Mouse (Mus musculus) kidney, postnatal 4 days (tissue): ENCODE data around the gene Cdk2ap2.
A peak's percentile ranks its signal among the peaks of the same experiment; 100 is the strongest.

Experiments
- DNase-seq, 2 experiments: peaks; one replicate each; pipeline ENCODE4 v3.0.0; 2021; ENCODE audit warnings: mixed read lengths in 2 of 2

Gene Cdk2ap2

DNA sequence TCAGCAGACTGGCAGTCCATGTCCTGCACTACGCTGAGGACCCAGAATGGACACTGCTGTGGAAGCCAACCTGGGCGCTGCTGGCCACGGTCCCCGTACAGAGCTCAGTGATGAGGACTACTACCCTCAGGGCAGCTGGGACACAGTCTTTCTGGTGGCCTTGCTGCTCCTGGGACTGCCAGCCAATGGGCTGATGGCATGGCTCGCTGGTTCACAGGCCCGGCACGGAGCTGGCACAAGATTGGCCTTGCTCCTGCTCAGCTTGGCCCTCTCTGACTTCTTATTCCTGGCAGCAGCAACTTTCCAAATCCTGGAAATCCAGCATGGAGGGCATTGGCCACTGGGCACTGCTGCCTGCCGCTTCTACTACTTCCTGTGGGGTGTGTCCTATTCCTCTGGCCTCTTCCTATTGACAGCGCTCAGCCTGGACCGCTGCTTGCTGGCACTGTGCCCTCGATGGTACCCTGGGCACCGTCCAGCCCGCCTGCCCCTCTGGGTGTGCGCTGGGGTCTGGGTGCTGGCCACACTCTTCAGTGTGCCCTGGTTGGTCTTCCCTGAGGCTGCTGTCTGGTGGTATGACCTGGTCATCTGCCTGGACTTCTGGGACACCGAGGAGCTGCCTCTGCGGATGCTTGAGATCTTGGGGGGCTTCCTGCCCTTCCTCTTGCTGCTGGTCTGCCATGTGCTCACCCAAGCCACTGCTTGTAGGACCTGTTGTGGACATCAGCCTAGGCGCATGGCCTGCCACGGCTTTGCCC is 45.6 kb downstream of the Cdk2ap2 start:
- no peak for DNase-seq

DNA sequence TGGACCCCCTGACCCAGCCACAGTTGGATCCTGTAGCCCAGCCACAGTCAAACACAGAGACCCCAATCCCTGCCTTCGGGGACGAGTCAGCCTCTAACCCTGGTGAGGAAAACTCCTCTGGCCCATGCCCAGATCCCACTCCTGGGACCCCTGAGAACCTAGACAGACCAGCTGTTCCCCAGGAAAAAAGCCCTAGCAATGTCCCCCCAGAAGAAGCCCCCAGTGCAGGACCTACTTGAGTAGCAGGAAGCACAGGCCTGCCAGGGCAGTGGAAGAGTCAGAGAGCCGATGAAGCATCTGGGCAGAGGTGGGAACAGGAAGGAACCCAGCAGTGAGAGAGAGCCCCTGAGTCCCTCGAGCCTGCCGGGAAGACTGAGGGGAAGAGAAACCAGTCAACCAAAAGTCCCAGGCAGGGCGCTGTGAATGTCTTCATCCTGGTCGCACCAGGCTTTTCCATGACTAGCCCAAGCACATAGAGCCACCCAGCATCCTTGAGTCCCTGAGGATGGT is 46.8 kb downstream of the Cdk2ap2 start, which contains the start of gene Cabp4:
Gene Cabp4, minus strand, starts transcription at position 275 of the 510 bp plus-strand sequence.
- no peak for DNase-seq

DNA sequence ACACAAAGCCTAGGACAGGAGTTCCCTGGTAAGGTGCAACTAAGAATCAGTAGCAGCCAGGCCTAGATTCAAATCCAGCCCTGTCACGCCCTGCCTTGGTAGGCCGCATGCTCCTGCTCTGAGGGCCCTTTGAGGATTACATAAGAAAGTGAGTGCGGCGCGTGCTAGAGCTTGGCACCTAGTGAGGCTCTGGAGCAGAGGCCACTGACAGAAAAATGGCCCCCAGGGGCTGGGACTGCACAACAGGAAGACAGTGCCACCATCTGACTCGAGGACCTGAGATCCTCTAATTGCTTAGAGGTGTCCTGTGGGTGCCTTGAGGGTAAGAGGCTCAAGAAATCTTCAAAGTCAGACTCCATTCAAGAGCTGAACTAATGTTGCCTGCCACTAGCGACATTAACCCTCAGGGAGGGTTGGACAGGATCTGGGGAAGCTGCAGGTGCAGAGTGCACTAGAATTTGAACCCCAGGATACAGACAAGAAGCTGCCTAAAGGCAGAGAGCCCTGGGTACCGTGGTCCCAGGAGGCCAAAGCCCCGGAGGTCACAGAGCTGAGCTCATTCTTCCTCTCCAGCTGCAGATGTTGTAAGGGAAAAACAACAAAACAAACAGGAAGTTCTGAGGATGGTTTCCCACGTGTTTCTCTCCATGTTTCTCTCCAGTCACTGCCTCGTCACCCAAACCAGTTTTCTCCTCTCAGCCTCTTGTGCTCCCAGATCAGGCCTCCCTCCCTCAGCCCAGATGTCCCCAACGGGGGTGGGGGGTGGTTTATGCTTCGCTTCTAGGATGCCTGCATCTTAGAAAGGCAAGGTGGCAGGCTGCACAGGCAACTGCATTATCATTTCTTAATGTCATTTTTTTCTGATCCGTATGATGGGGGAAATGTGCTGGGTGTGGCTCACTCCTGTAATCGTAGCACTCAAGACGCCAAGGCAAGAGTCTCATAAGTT is 47.8 kb downstream of the Cdk2ap2 start:
- DNase-seq, result no peak

DNA sequence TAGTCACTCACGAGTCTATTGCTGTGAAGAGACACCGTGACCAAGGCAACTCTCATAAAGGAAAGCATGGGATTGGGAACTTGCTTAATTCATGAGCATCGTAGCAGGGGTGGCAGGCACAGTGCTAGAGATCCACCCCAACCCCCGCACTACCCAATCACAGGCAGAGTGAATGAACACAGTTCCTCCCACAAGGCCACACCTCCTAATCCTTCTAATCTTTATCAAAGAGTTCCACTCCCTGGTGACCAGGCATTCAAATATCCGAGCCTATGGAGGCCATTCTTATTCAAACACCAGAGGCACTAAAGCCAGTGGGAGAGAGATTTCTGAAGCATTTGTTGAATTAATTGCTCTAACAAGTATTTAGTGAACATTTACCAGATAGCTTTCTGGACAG is 49.0 kb downstream of the Cdk2ap2 start:
- DNase-seq, result no peak

- DNase-seq, result no peak
These were observed 49.5 kb downstream of the Cdk2ap2 start for GRCm38 (mm10) chr19:4146366-4147021.

DNA sequence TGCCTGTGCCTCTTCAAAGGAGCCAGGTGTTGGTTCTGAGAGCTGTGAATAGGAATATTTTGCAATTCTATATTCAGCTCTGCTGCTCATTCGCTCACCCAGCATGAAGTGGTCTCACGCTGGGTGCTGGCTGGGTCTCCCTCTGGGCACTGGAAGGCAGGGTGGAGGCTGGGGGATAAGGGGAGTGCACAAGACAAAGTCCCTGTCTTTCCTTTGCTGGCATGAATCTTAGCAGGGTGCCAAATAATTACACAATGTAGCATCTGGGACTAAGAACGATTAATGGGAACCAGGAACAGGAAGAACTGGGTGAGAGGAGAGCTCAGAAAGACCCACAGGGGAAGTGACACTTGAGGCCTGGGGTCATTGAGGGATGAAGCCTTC is 50.0 kb downstream of the Cdk2ap2 start:
- no peak for DNase-seq

DNA sequence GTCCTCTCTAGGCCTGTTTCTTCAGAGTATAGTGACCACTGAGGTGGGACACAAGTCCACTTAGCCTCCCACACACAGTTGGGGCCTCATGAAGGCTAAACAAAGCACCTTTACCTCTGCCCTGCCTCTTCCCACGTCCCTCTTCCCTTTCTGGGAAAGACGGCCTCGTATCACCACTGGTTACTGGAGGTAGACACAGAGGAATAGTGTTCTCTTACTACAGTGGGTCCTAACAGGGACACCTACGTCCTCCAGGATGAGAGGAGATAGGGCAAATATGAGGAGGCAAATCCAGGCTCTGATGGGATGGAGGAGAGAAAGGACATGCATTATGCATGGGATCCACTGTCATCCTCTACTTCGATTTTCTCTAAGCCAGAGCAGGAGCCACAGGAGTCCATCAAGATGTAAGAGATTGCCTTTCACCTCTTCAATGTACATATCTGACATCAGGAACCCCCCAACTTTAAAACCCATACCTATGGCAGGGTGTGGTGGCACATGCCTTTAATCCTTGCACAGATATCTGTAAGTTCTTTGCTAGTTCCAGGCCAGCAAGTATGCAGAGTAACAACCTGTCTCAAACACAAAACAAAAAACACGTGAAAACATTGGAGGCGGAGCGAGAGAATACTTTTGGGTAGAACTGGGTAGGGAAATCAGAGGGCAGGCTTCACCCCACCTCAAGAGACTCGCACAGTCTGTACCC is 51.0 kb downstream of the Cdk2ap2 start:
- DNase-seq, result no peak

- DNase-seq, result peak; percentile 99
These were observed 51.5 kb downstream of the Cdk2ap2 start, which contains the start of gene Coro1b for GRCm38 (mm10) chr19:4148491-4148806. Gene Coro1b (plus strand): TSS chr19:4148619.
